ENCODE assay signal across 18 mouse cellular contexts in the genomic region with DNA sequence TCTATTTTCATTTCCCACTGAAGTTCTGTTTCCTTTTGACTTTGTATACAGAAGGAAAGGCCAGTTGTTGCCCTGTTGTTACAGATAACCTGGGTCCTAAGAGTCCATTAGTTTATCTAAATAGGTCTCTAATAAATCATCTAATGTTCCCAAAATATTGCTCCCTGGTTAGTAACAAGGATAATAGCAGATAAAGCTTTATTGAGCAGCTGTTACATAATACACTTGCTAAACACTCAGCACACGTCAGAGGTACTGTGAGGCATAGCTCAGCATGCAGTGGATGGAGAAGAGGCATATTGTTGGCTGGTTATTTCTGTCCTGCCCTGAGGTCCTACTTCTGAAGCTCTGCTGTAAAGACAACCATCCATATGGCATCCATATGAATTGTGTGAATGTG. TPM values are rescaled to one million over a fixed set of nuclear protein-coding genes. Genes with fewer than 3 reads are reported as not detected.
A peak's percentile ranks its signal among the peaks of the same experiment; 100 is the strongest.
DNase-seq lines count a peak whose midpoint lies in the region; ATAC-seq and TF ChIP-seq lines count a peak whose summit lies in the region.
"Had no signal": no experiment of that assay in that cellular context is flagged by ENCODE, and none has a peak within 500 bp of the region (broad histone marks: within the 10 kb centered on the region; RNA-seq: fewer than 3 reads in every experiment).

No protein-coding gene starts in this region.

- no peaks in the 10 kb centered on the region for H3K36me3 ChIP-seq in heart, embryonic 13.5 days
- no peaks in the 10 kb centered on the region for H3K36me3 ChIP-seq in liver, adult 2 months (ENCODE audit: control insufficient read depth, insufficient read depth, low read length)
- no peaks in the 10 kb centered on the region for H3K36me3 ChIP-seq in liver, postnatal 0 days (replicated peaks; ENCODE audit: insufficient read depth, low read length)
- H3K36me3 ChIP-seq in macrophage (ENCODE audit: inconsistent target): no peaks in the 10 kb centered on the region
- H3K36me3 ChIP-seq in forebrain, embryonic 15.5 days: no peaks in the 10 kb centered on the region
- H3K36me3 ChIP-seq: G1E; neural tube, embryonic 12.5 days had no signal

- no peak for TF ChIP-seq CTCF in liver, adult 2 months (IDR thresholded peaks at IDR 0.05; ENCODE audit: low read depth, low read length)
- no peak for TF ChIP-seq CTCF in liver, postnatal 0 days (IDR thresholded peaks at IDR 0.05; ENCODE audit: low read depth)
- no peak for TF ChIP-seq CTCF in bone marrow macrophage, adult 2 months (IDR thresholded peaks at IDR 0.05; ENCODE audit: low read depth, low read length)

- H3K9me3 ChIP-seq in heart, embryonic 13.5 days: no peaks in the 10 kb centered on the region
- no peaks in the 10 kb centered on the region for H3K9me3 ChIP-seq in liver, postnatal 0 days (ENCODE audit: low read length)
- H3K9me3 ChIP-seq in forebrain, embryonic 15.5 days: no peaks in the 10 kb centered on the region
- H3K9me3 ChIP-seq: G1E; neural tube, embryonic 12.5 days had no signal

- no peak for TF ChIP-seq POLR2A in liver, adult 2 months (IDR thresholded peaks at IDR 0.05; ENCODE audit: extremely low read depth, insufficient read depth, low read length)
- no peak for TF ChIP-seq POLR2A in bone marrow macrophage, adult 2 months (IDR thresholded peaks at IDR 0.05; ENCODE audit: borderline replicate concordance, low read depth, low read length)

- DNase-seq in heart, postnatal 4 days: no peak
- DNase-seq in liver, adult 2 months (ENCODE audit: extremely low read depth, low read depth, low spot score): peak; percentile 85
- DNase-seq in liver, postnatal 0 days: no peak
- no peak for DNase-seq in cerebellum, postnatal 14 days
- DNase-seq: cerebellum, adult 2 months; embryo, embryonic 11 days; forebrain, postnatal 0 days; gastrocnemius, postnatal 14 days; kidney, adult 9 months; liver; right cerebral cortex, postnatal 14 days had no signal

- peak overlapping the region; percentile 65 for H3K27ac ChIP-seq in heart, embryonic 13.5 days (replicated peaks)
- peak overlapping the region; percentile 52; the same call in 1 of the 2 replicates for H3K27ac ChIP-seq in liver, adult 2 months (replicated peaks; ENCODE audit: insufficient read depth, low read depth, low read length)
- no peak overlapping the region for H3K27ac ChIP-seq in liver, postnatal 0 days (ENCODE audit: low read depth)
- peak overlapping the region; percentile 97 for H3K27ac ChIP-seq in bone marrow macrophage, adult 2 months (ENCODE audit: insufficient read depth, low read depth, low read length)
- peak overlapping the region; percentile 89 for H3K27ac ChIP-seq in macrophage
- no peak overlapping the region for H3K27ac ChIP-seq in forebrain, embryonic 15.5 days (replicated peaks)
- H3K27ac ChIP-seq: neural tube, embryonic 12.5 days had no signal

- H3K4me3 ChIP-seq in heart, embryonic 13.5 days: no peak overlapping the region
- H3K4me3 ChIP-seq in liver, adult 2 months (ENCODE audit: insufficient read depth, low read depth, low read length): no peak overlapping the region
- H3K4me3 ChIP-seq in liver, postnatal 0 days (ENCODE audit: low read depth, low read length): no peak overlapping the region
- no peak overlapping the region for H3K4me3 ChIP-seq in bone marrow macrophage, adult 2 months (ENCODE audit: insufficient read depth, low read length)
- H3K4me3 ChIP-seq in macrophage (ENCODE audit: inconsistent target): no peak overlapping the region
- H3K4me3 ChIP-seq in forebrain, embryonic 15.5 days: no peak overlapping the region
- H3K4me3 ChIP-seq: neural tube, embryonic 12.5 days had no signal

- WGBS in heart, embryonic 13.5 days: 7% methylated on average over 1 of the region's 1 CpGs
- 2% methylated on average over 1 of the region's 1 CpGs for WGBS in liver, adult 2 months
- WGBS in liver, postnatal 0 days (ENCODE audit: insufficient replicate concordance): 16% methylated on average over 1 of the region's 1 CpGs
- WGBS in macrophage (ENCODE audit: missing documents): 15% methylated on average over 1 of the region's 1 CpGs
- WGBS in forebrain, embryonic 15.5 days: 47% methylated on average over 1 of the region's 1 CpGs

- H3K4me2 ChIP-seq in heart, embryonic 13.5 days: no peak overlapping the region
- no peak overlapping the region for H3K4me2 ChIP-seq in liver, postnatal 0 days (ENCODE audit: low read depth, low read length)
- H3K4me2 ChIP-seq in forebrain, embryonic 15.5 days (replicated peaks): no peak overlapping the region
- H3K4me2 ChIP-seq: hindbrain, embryonic 14.5 days; neural tube, embryonic 12.5 days had no signal

- no peak for TF ChIP-seq EP300 in liver, postnatal 0 days (IDR thresholded peaks at IDR 0.05; ENCODE audit: low read depth)

- H3K9ac ChIP-seq in heart, embryonic 13.5 days: no peak overlapping the region
- H3K9ac ChIP-seq in liver, adult 2 months (ENCODE audit: low read depth, low read length): no peak overlapping the region
- no peak overlapping the region for H3K9ac ChIP-seq in liver, postnatal 0 days (replicated peaks)
- H3K9ac ChIP-seq in forebrain, embryonic 15.5 days (replicated peaks): no peak overlapping the region
- H3K9ac ChIP-seq: forebrain, postnatal 0 days; hindbrain, embryonic 14.5 days; neural tube, embryonic 12.5 days had no signal

- H3K4me1 ChIP-seq in heart, embryonic 13.5 days: peaks cover 68% of the 10 kb centered on the region
- peaks cover 30% of the 10 kb centered on the region for H3K4me1 ChIP-seq in liver, adult 2 months (ENCODE audit: control insufficient read depth, insufficient read depth, low read length)
- peaks cover 47% of the 10 kb centered on the region for H3K4me1 ChIP-seq in liver, postnatal 0 days (ENCODE audit: insufficient read depth)
- peaks cover 59% of the 10 kb centered on the region for H3K4me1 ChIP-seq in bone marrow macrophage, adult 2 months (ENCODE audit: control insufficient read depth, insufficient read depth, low read length)
- H3K4me1 ChIP-seq in forebrain, embryonic 15.5 days: 0 out of 2 replicates have a peak, but pooled peaks cover 4% of the 10 kb centered on the region
- H3K4me1 ChIP-seq: neural tube, embryonic 12.5 days had no signal

- no peak for ATAC-seq in heart, embryonic 13.5 days (ENCODE audit: extremely low read depth, insufficient number of reproducible peaks, low FRiP score, low TSS enrichment)
- ATAC-seq in liver, postnatal 0 days: no peak
- no peak for ATAC-seq in forebrain, embryonic 15.5 days (replicated peaks)
- ATAC-seq: forebrain, postnatal 0 days had no signal

- no peaks in the 10 kb centered on the region for H3K79me2 ChIP-seq in liver, adult 2 months (ENCODE audit: control insufficient read depth, insufficient read depth, low read length)
- H3K79me2 ChIP-seq in macrophage (ENCODE audit: inconsistent target): no peaks in the 10 kb centered on the region

- H3K27me3 ChIP-seq in heart, embryonic 13.5 days (replicated peaks): no peaks in the 10 kb centered on the region
- H3K27me3 ChIP-seq in liver, adult 2 months (ENCODE audit: control insufficient read depth, insufficient read depth, low read length): no peaks in the 10 kb centered on the region
- H3K27me3 ChIP-seq in liver, postnatal 0 days (ENCODE audit: insufficient read depth, low read length): no peaks in the 10 kb centered on the region
- H3K27me3 ChIP-seq in forebrain, embryonic 15.5 days: no peaks in the 10 kb centered on the region
- H3K27me3 ChIP-seq: neural tube, embryonic 12.5 days had no signal

RNA-seq across cellular contexts. Expression of a gene that starts 17.0 kb away (rescaled TPM):
- 15.6 and 16.1 TPM in 2 replicates for polyA plus RNA-seq in heart, embryonic 13.5 days (2015; fragmentation: Nextera tagmentation; extraction: Ambion mirVana)
- 10 to 100 TPM; 93.4 to 98.4 TPM for total RNA-seq in heart, postnatal 4 days (2021)
- 11.7 and 14.5 TPM in 2 replicates for total RNA-seq in liver, adult 2 months (2014; rRNA removed)
- polyA plus RNA-seq in liver, adult 2 months (2012; rRNA removed): 1.5 and 1.7 TPM in 2 replicates
- 5.3 TPM in 2 replicates for polyA plus RNA-seq in liver, postnatal 0 days (2015; fragmentation: Nextera tagmentation; extraction: Ambion mirVana)
- polyA plus RNA-seq in bone marrow macrophage, adult 2 months (2012; ENCODE audit: insufficient read depth, insufficient read length, missing spikeins): 46.8 and 47.9 TPM in 2 replicates
- total RNA-seq in macrophage (2018; cell fraction: chromatin; rRNA removed): 100 to 1,000 TPM in 25 of 26 experiments, 10 to 100 TPM in 1; 92.8 to 352 (median 152) TPM
- total RNA-seq in macrophage (2018; cell fraction: cytosol; rRNA removed): 10 to 100 TPM; 16.5 to 38.9 (median 24.8) TPM
- total RNA-seq in macrophage (2018; cell fraction: nucleus; rRNA removed): 100 to 1,000 TPM in 10 of 26 experiments, 10 to 100 TPM in 16; 38.9 to 182 (median 91.6) TPM
- 17.7 to 23.8 TPM (median 18.8 TPM) in 3 replicates for polyA plus RNA-seq in macrophage (2018)
- polyA plus RNA-seq in forebrain, embryonic 15.5 days (2015; fragmentation: Nextera tagmentation; extraction: Ambion mirVana): 15.1 and 16.9 TPM in 2 replicates

Comparison
In these comparisons a context has a peak if more than half of its experiments do, and no peak if none do; other contexts are left out.
1. H3K27ac ChIP-seq: peak in heart, embryonic 13.5 days (single experiment), liver, adult 2 months (single experiment), bone marrow macrophage, adult 2 months (single experiment) and macrophage (single experiment); none in liver, postnatal 0 days (single experiment) and forebrain, embryonic 15.5 days (single experiment).